Mouse (Mus musculus) liver, postnatal 0 days (tissue): Measurements from ENCODE around the gene Tecpr2.

Experiments
- CTCF ChIP-seq: sonication (generic); IDR thresholded peaks from 2 replicates; pipeline ENCODE4 v1.5.1; 2016; ENCODE audit warnings: antibody characterized with exemption, low read depth
- EP300 ChIP-seq: IDR thresholded peaks from 2 replicates; pipeline ENCODE4 v1.6.1; 2016; ENCODE audit warnings: antibody characterized with exemption, low read depth, mild to moderate bottlenecking

DNA sequence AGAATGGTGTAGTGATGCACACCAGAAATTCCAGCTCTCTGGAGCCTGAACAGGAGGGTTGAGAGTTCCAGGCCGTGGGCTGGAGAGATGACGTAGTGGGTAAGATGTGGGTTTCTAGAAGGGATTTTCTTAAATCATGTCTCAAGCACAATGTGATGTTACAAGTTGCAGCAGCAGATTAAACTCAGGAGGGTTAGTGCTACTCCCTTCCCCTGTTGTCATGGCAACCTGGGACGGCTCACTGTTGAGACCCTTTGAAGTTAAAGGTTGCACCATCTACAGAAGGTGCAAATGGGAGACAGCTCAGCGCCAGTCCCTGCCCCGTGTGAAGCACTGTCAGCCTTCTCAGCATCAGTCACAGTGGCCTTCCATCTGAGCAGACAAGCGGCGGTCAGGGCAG is 27.8 kb upstream of the Tecpr2 start:
- no peak for TF ChIP-seq CTCF
- TF ChIP-seq EP300, result no peak
